Mouse (Mus musculus): ENCODE results near the gene Cs. TPM values are rescaled to one million over a fixed set of nuclear protein-coding genes. Genes with fewer than 3 reads are reported as not detected.

Gene Cs
- polyA plus RNA-seq, 1 experiment: 212 TPM

DNA sequence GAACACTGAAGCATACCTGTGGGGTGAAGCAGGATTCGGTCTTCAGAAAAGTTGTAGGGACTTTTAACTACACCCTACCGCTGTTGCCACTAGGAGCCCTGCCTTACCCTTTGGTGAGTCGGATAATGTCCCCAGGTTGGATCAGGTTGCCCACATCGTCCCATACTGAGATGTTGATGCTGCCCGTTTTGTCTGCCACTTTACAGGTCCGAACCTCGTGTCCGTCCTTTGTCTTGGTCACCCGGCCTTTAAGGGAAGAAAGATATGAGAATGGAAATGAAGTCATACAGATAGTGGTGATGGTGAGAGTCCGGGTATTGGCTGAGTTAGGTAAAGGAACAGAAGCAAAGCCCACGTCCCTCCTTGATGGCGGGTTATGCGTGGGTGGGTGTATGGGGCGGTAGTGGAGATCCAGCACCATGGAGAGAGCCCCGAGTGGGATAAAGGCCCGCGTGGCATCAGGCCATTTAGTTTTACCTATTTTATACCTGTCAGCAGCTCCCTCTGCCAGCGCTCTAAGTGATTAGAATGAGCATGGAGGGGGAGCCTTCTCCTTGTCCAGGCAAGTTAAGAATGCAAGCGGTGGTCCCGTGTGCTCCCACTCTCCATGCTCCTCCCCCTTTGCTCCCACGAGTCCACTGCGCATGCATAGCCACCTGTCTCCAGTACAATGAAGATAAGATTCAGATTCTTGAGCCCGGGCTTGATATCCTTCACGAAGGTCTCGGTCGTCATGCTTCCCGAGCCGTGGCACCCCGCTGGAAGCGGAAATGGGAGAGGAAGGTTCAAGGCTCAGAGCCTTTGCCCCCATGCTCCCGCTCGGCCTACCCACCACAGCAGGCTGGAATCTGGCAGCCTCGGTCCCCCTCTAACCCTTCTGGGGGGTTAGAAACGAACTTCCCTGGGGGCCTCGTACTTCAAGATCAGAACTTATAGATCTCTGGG, 71.3 kb downstream of the Cs start:
- Histone ChIP-seq H3ac (ENCODE audit: control insufficient read depth, insufficient read length, low read depth) (peak overlapping the region; percentile 79), H3K79me2 (ENCODE audit: control insufficient read depth, insufficient read depth) (peaks cover 47% of the 10 kb centered on the region), H3K79me3 (ENCODE audit: low read depth) (peaks cover 22% of the 10 kb centered on the region), H3K36me3 (ENCODE audit: control insufficient read depth, insufficient read depth) (peaks cover 31% of the 10 kb centered on the region), H3K4me3 (ENCODE audit: insufficient read depth, poor library complexity, severe bottlenecking) (peak overlapping the region; percentile 84), H3K27me3 (ENCODE audit: control insufficient read depth, insufficient read depth, insufficient read length) (no peaks in the 10 kb centered on the region)
- TF ChIP-seq MAX (IDR thresholded peaks at IDR 0.05) (no peak), CEBPB (IDR thresholded peaks at IDR 0.05; ENCODE audit: low read depth) (no peak), MYOG (IDR thresholded peaks at IDR 0.05; ENCODE audit: control insufficient read depth, extremely low read depth, insufficient read length) (no peak), USF1 (IDR thresholded peaks at IDR 0.05; ENCODE audit: low read depth) (no peak), CTCF (IDR thresholded peaks at IDR 0.05; ENCODE audit: control insufficient read depth, insufficient read depth, insufficient read length) (no peak), FOSL1 (IDR thresholded peaks at IDR 0.05; ENCODE audit: insufficient read depth, low read length, poor library complexity, severe bottlenecking) (no peak), MYOD1 (IDR thresholded peaks at IDR 0.05; ENCODE audit: control insufficient read depth, insufficient read length, low read depth) (no peak)

DNA sequence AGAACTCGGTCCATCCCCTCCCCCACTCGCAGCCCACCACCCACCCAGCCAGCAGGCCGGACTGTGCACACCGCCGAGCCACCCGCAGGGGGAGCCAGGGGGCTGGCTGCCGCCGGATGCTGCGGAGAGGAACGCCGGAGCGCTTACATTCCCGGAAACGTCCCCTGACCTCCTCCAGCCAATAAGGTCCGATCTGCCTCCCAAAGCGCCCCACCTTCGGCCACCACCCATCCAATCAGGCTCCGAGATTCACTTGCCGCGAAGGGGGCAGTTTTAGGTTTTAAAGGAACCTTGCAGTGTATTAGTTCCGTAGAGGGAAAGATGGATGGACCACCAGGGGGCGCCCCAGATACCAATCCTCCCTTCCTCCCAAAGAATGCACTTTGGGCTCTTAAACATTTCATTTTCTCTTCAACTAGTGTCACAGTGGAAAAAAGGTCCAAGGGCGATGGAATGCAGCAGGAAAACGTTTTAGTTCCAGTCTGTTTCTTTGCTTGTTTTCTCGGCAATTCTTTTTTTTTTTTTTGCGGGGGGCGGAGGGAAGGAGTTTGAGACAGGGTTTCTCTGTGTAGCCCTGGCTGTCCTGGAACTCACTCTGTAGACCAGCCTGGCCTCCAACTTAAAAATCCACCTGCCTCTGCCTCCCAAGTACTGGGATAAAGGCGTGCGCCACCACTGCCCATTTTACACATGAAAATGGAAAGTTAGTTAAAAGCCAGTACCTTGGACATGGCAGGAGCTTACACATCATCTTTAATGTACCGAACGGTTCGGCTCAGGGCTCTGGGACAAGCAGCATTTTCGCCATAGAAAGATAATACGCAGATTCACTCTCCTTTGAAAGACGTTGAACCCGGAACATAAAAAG, 72.4 kb downstream of the Cs start:
- peaks cover 41% of the 10 kb centered on the region for H3K36me3 ChIP-seq (ENCODE audit: control insufficient read depth, insufficient read depth)
- H3K79me2 ChIP-seq (ENCODE audit: control insufficient read depth, insufficient read depth): peaks cover 58% of the 10 kb centered on the region
- peaks cover 33% of the 10 kb centered on the region for H3K79me3 ChIP-seq (ENCODE audit: low read depth)
- peak overlapping the region; percentile 98 for H3K4me3 ChIP-seq (ENCODE audit: insufficient read depth, poor library complexity, severe bottlenecking)
- H3K27me3 ChIP-seq (ENCODE audit: control insufficient read depth, insufficient read depth, insufficient read length): no peaks in the 10 kb centered on the region
- H3ac ChIP-seq (ENCODE audit: control insufficient read depth, insufficient read length, low read depth): peak overlapping the region; percentile 79
- peak; percentile 94 for TF ChIP-seq CTCF (IDR thresholded peaks at IDR 0.05; ENCODE audit: control insufficient read depth, insufficient read depth, insufficient read length)
- TF ChIP-seq USF1 (IDR thresholded peaks at IDR 0.05; ENCODE audit: low read depth): no peak
- peak; percentile 45 for TF ChIP-seq MAX (IDR thresholded peaks at IDR 0.05)

- no peaks in the 10 kb centered on the region for H3K27me3 ChIP-seq (ENCODE audit: control insufficient read depth, insufficient read depth, insufficient read length)
- H3K36me3 ChIP-seq (ENCODE audit: control insufficient read depth, insufficient read depth): peaks cover 43% of the 10 kb centered on the region
- TF ChIP-seq FOSL1 (IDR thresholded peaks at IDR 0.05; ENCODE audit: insufficient read depth, low read length, poor library complexity, severe bottlenecking) (no peak), CTCF (IDR thresholded peaks at IDR 0.05; ENCODE audit: control insufficient read depth, insufficient read depth, insufficient read length) (no peak), CEBPB (IDR thresholded peaks at IDR 0.05; ENCODE audit: low read depth) (no peak), MAX (IDR thresholded peaks at IDR 0.05) (no peak), USF1 (IDR thresholded peaks at IDR 0.05; ENCODE audit: low read depth) (no peak), MYOD1 (IDR thresholded peaks at IDR 0.05; ENCODE audit: control insufficient read depth, insufficient read length, low read depth) (no peak), MYOG (IDR thresholded peaks at IDR 0.05; ENCODE audit: control insufficient read depth, extremely low read depth, insufficient read length) (no peak)
- H3K79me3 ChIP-seq (ENCODE audit: low read depth): peaks cover 36% of the 10 kb centered on the region
- H3ac ChIP-seq (ENCODE audit: control insufficient read depth, insufficient read length, low read depth): peak overlapping the region; percentile 67
- H3K79me2 ChIP-seq (ENCODE audit: control insufficient read depth, insufficient read depth): peaks cover 64% of the 10 kb centered on the region
- peak overlapping the region; percentile 98 for H3K4me3 ChIP-seq (ENCODE audit: insufficient read depth, poor library complexity, severe bottlenecking)
These were observed 73.0 kb downstream of the Cs start for GRCm38 (mm10) chr10:128410560-128410845.

GRCm38 (mm10) chr10:128411211-128412054, 73.9 kb downstream of the Cs start, which contains the start of the genes Nabp2 and Rnf41:
Gene Nabp2 (minus strand): TSS chr10:128411492.
Gene Rnf41 (plus strand): TSS chr10:128411657.
- TF ChIP-seq MYOD1 (IDR thresholded peaks at IDR 0.05; ENCODE audit: control insufficient read depth, insufficient read length, low read depth): peak; percentile 40
- peak; percentile 66 for TF ChIP-seq MAX (IDR thresholded peaks at IDR 0.05)
- no peak for TF ChIP-seq CEBPB (IDR thresholded peaks at IDR 0.05; ENCODE audit: low read depth)
- TF ChIP-seq FOSL1 (IDR thresholded peaks at IDR 0.05; ENCODE audit: insufficient read depth, low read length, poor library complexity, severe bottlenecking): peak; percentile 26
- Histone ChIP-seq H3K4me3 (ENCODE audit: insufficient read depth, poor library complexity, severe bottlenecking) (peak within 1 kb of the TSS; percentile 98), H3ac (ENCODE audit: control insufficient read depth, insufficient read length, low read depth) (peak within 1 kb of the TSS; percentile 81), H3K36me3 (ENCODE audit: control insufficient read depth, insufficient read depth) (peaks cover 44% of the 10 kb centered on the region), H3K27me3 (ENCODE audit: control insufficient read depth, insufficient read depth, insufficient read length) (no peaks in the 10 kb centered on the region), H3K79me2 (ENCODE audit: control insufficient read depth, insufficient read depth) (peaks cover 72% of the 10 kb centered on the region), H3K79me3 (ENCODE audit: low read depth) (peaks cover 41% of the 10 kb centered on the region)

DNA sequence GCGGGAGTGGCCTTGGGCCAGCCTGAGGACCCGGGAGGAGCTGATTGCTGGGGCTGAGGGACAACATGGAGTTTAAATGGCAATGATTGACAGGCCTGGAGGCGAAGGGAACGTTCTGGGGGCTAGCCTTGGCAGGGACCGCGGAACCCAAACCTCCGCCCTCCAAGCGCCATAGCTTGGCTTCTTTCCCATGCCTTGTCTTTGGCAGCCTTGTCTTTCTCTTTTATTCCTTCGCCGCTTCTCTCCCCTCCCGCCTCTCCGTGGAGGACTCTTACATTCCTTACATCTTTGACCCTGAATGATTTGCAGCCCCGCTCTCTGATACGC, 74.5 kb downstream of the Cs start:
- Histone ChIP-seq H3K36me3 (ENCODE audit: control insufficient read depth, insufficient read depth) (peaks cover 44% of the 10 kb centered on the region), H3K79me3 (ENCODE audit: low read depth) (peaks cover 46% of the 10 kb centered on the region), H3K79me2 (ENCODE audit: control insufficient read depth, insufficient read depth) (peaks cover 74% of the 10 kb centered on the region), H3K27me3 (ENCODE audit: control insufficient read depth, insufficient read depth, insufficient read length) (no peaks in the 10 kb centered on the region), H3K4me3 (ENCODE audit: insufficient read depth, poor library complexity, severe bottlenecking) (peak overlapping the region; percentile 98), H3ac (ENCODE audit: control insufficient read depth, insufficient read length, low read depth) (peak overlapping the region; percentile 81)
- TF ChIP-seq MYOG (IDR thresholded peaks at IDR 0.05; ENCODE audit: control insufficient read depth, extremely low read depth, insufficient read length): no peak
- TF ChIP-seq FOSL1 (IDR thresholded peaks at IDR 0.05; ENCODE audit: insufficient read depth, low read length, poor library complexity, severe bottlenecking): no peak
- TF ChIP-seq MYOD1 (IDR thresholded peaks at IDR 0.05; ENCODE audit: control insufficient read depth, insufficient read length, low read depth): no peak
- no peak for TF ChIP-seq MAX (IDR thresholded peaks at IDR 0.05)
- TF ChIP-seq USF1 (IDR thresholded peaks at IDR 0.05; ENCODE audit: low read depth): no peak
- TF ChIP-seq CTCF (IDR thresholded peaks at IDR 0.05; ENCODE audit: control insufficient read depth, insufficient read depth, insufficient read length): no peak
- no peak for TF ChIP-seq CEBPB (IDR thresholded peaks at IDR 0.05; ENCODE audit: low read depth)

Small RNAs within 50 kb of the gene (microRNA-seq; reads per million reads assigned to microRNA genes)
- gene Gm25361 (ENCODE audit: borderline microRNAs expressed) (not detected), gene Gm26308 (ENCODE audit: borderline microRNAs expressed) (not detected), gene Mir6914 (ENCODE audit: borderline microRNAs expressed) (0.56 reads per million, percentile 11 among the genes with 10 or more reads in this experiment), gene Mir6915 (ENCODE audit: borderline microRNAs expressed) (1.6 reads per million, percentile 35 among the genes with 10 or more reads in this experiment)

Other genes with a start within 250 kb of the Cs start
- 8.2 TPM for gene Baz2a, start 246.2 kb upstream of the Cs start, polyA plus RNA-seq (2012; fragmentation: generic; extraction: Trizol)
- gene Rbms2, start 157.4 kb upstream of the Cs start, polyA plus RNA-seq (2012; fragmentation: generic; extraction: Trizol): 61.4 TPM
- 2.8 TPM for gene Gls2, start 143.3 kb upstream of the Cs start, polyA plus RNA-seq (2012; fragmentation: generic; extraction: Trizol)
- gene Spryd4, start 125.9 kb upstream of the Cs start, polyA plus RNA-seq (2012; fragmentation: generic; extraction: Trizol): 13.4 TPM
- gene Mip, start 111.9 kb upstream of the Cs start, polyA plus RNA-seq (2012; fragmentation: generic; extraction: Trizol): not detected
- 17.7 TPM for gene Timeless, start 105.7 kb upstream of the Cs start, polyA plus RNA-seq (2012; fragmentation: generic; extraction: Trizol)
- 0.16 TPM for gene Apon, start 83.6 kb upstream of the Cs start, polyA plus RNA-seq (2012; fragmentation: generic; extraction: Trizol)
- not detected for gene Apof, start 69.1 kb upstream of the Cs start, polyA plus RNA-seq (2012; fragmentation: generic; extraction: Trizol)
- gene Stat2, start 67.2 kb upstream of the Cs start, polyA plus RNA-seq (2012; fragmentation: generic; extraction: Trizol): 3.9 TPM
- gene Il23a, start 39.0 kb upstream of the Cs start, polyA plus RNA-seq (2012; fragmentation: generic; extraction: Trizol): not detected
- 5.0 TPM for gene Pan2, start 34.4 kb upstream of the Cs start, polyA plus RNA-seq (2012; fragmentation: generic; extraction: Trizol)
- 102 TPM for gene Cnpy2, start 15.3 kb upstream of the Cs start, polyA plus RNA-seq (2012; fragmentation: generic; extraction: Trizol)
- 13.7 TPM for gene Coq10a, start 31.3 kb downstream of the Cs start, polyA plus RNA-seq (2012; fragmentation: generic; extraction: Trizol)
- gene Ankrd52, start 39.4 kb downstream of the Cs start, polyA plus RNA-seq (2012; fragmentation: generic; extraction: Trizol): 35.9 TPM
- not detected for gene Slc39a5, start 63.5 kb downstream of the Cs start, polyA plus RNA-seq (2012; fragmentation: generic; extraction: Trizol)
- gene Nabp2, start 73.8 kb downstream of the Cs start, polyA plus RNA-seq (2012; fragmentation: generic; extraction: Trizol): 93.0 TPM
- gene Rnf41, start 73.9 kb downstream of the Cs start, polyA plus RNA-seq (2012; fragmentation: generic; extraction: Trizol): 34.0 TPM
- 48.4 TPM for gene Smarcc2, start 121.5 kb downstream of the Cs start, polyA plus RNA-seq (2012; fragmentation: generic; extraction: Trizol)
- 3,169 TPM for gene Myl6, start 156.4 kb downstream of the Cs start, polyA plus RNA-seq (2012; fragmentation: generic; extraction: Trizol)
- 16.7 TPM for gene Myl6b, start 161.0 kb downstream of the Cs start, polyA plus RNA-seq (2012; fragmentation: generic; extraction: Trizol)
- 120 TPM for gene Esyt1, start 188.1 kb downstream of the Cs start, polyA plus RNA-seq (2012; fragmentation: generic; extraction: Trizol)
- 13.0 TPM for gene Zc3h10, start 210.0 kb downstream of the Cs start, polyA plus RNA-seq (2012; fragmentation: generic; extraction: Trizol)
- gene Rpl41, start 211.6 kb downstream of the Cs start, polyA plus RNA-seq (2012; fragmentation: generic; extraction: Trizol): 13,760 TPM
- 232 TPM for gene Pa2g4, start 228.3 kb downstream of the Cs start, polyA plus RNA-seq (2012; fragmentation: generic; extraction: Trizol)